Mouse (Mus musculus) MEL (cell line): ENCODE measurements around the gene Rybp.

Experiments used
- CHD2 ChIP-seq: IDR thresholded peaks from 2 replicates; pipeline ENCODE4 v1.6.1; 2011; ENCODE audit warnings: low read length, improper control_type of control experiment
- CTCF ChIP-seq, 3 experiments: IDR thresholded peaks in 2 of 3; conservative IDR thresholded peaks in 1 of 3; 2 replicates each; pipeline ENCODE4 v1.5.1; 2011 to 2012; ENCODE audit warnings: low read length in 3 of 3, low read depth in 2 of 3, mild to moderate bottlenecking in 2 of 3, improper control_type of control experiment in 1 of 3, inconsistent platforms in 1 of 3, mixed read lengths in 1 of 3, moderate library complexity in 1 of 3; ENCODE audit not compliant: control insufficient read depth in 1 of 3, insufficient read depth in 1 of 3, poor library complexity in 1 of 3, severe bottlenecking in 1 of 3
- EP300 ChIP-seq, 2 experiments: IDR thresholded peaks; 2 replicates each; pipeline ENCODE4 v1.6.1; 2011; ENCODE audit warnings: improper control_type of control experiment in 2 of 2, low read length in 2 of 2, low read depth in 1 of 2, mild to moderate bottlenecking in 1 of 2
- GATA1 ChIP-seq: IDR thresholded peaks from 2 replicates; pipeline ENCODE4 v1.6.1; 2011; ENCODE audit warnings: low read depth, low read length, improper control_type of control experiment
- MEF2A ChIP-seq: IDR thresholded peaks from 2 replicates; pipeline ENCODE4 v1.6.1; 2014; ENCODE audit warnings: low read depth, mild to moderate bottlenecking, inconsistent platforms, low read length, improper control_type of control experiment; ENCODE audit not compliant: poor library complexity, insufficient replicate concordance, severe bottlenecking; ENCODE audit errors: extremely low read depth
- MXI1 ChIP-seq: IDR thresholded peaks from 2 replicates; pipeline ENCODE4 v1.6.1; 2011; ENCODE audit warnings: mild to moderate bottlenecking, low read depth, low read length, improper control_type of control experiment
- POLR2A ChIP-seq, 2 experiments: IDR thresholded peaks; 2 replicates each; pipeline ENCODE4 v1.6.1; 2011 to 2012; ENCODE audit warnings: low read length in 2 of 2, mild to moderate bottlenecking in 2 of 2, control low read depth in 1 of 2, improper control_type of control experiment in 1 of 2, low read depth in 1 of 2, moderate library complexity in 1 of 2; ENCODE audit not compliant: control insufficient read depth in 1 of 2, insufficient read depth in 1 of 2, poor library complexity in 1 of 2
- RCOR1 ChIP-seq: IDR thresholded peaks from 2 replicates; pipeline ENCODE4 v1.6.1; 2012; ENCODE audit warnings: low read depth, mild to moderate bottlenecking, inconsistent platforms, low read length, improper control_type of control experiment
- USF2 ChIP-seq, 2 experiments: IDR thresholded peaks; 2 replicates each; pipeline ENCODE4 v1.6.1; 2011 to 2012; ENCODE audit warnings: improper control_type of control experiment in 2 of 2, low read length in 2 of 2, borderline replicate concordance in 1 of 2, inconsistent platforms in 1 of 2, low read depth in 1 of 2, mild to moderate bottlenecking in 1 of 2; ENCODE audit not compliant: insufficient read depth in 1 of 2
- ZNF384 ChIP-seq: IDR thresholded peaks from 2 replicates; pipeline ENCODE4 v1.6.1; 2012; ENCODE audit warnings: low read depth, mild to moderate bottlenecking, inconsistent platforms, low read length, improper control_type of control experiment

- TF ChIP-seq MXI1 (no peak), ZNF384 (no peak), POLR2A (IDR thresholded peaks at IDR 0.05; ENCODE audit: control insufficient read depth in 1 of 2, insufficient read depth in 1 of 2, low read depth in 1 of 2, low read length in 2 of 2, poor library complexity in 1 of 2) (no peak), EP300 (IDR thresholded peaks at IDR 0.05; ENCODE audit: low read depth in 1 of 2, low read length in 2 of 2) (no peak), USF2 (IDR thresholded peaks at IDR 0.05; ENCODE audit: borderline replicate concordance in 1 of 2, insufficient read depth in 1 of 2, low read depth in 1 of 2, low read length in 2 of 2) (no peak), CTCF (IDR thresholded peaks at IDR 0.05 in 2 of 3, conservative IDR thresholded peaks at IDR 0.05 in 1 of 3; ENCODE audit: control insufficient read depth in 1 of 3, insufficient read depth in 1 of 3, low read depth in 2 of 3, low read length in 3 of 3, poor library complexity in 1 of 3, severe bottlenecking in 1 of 3) (no peak), RCOR1 (no peak), MEF2A (no peak), CHD2 (no peak), GATA1 (peak; percentile 20; the same call in 1 of the 2 replicates)
Measured at GRCm38 (mm10) chr6:100185524-100185923, 101.8 kb downstream of the Rybp start.
